Mouse (Mus musculus): ENCODE measurements at regions not wholly inside any gene's neighbourhood (a gene's known extent, or its start where the extent isn't known, plus 50 kb on each side); places are given as distances from the start of the nearest gene placed in this dataset.

- DNase-seq (ENCODE audit: low spot score), result no peak
These were observed 96.4 kb downstream of the Nedd1 start for GRCm38 (mm10) chr10:92625781-92626180.

- no peak for DNase-seq (ENCODE audit: low spot score)
These were observed 106.4 kb downstream of the Nedd1 start for GRCm38 (mm10) chr10:92615684-92616379.

- no peak for DNase-seq (ENCODE audit: low spot score)
These were observed 107.9 kb downstream of the Nedd1 start for GRCm38 (mm10) chr10:92614341-92614740.

- DNase-seq (ENCODE audit: low spot score), result no peak
These were observed 111.2 kb downstream of the Nedd1 start for GRCm38 (mm10) chr10:92611060-92611459.

GRCm38 (mm10) chr10:92606761-92607160 lies 115.5 kb downstream of the Nedd1 start:
- DNase-seq (ENCODE audit: low spot score), result no peak

GRCm38 (mm10) chr10:92605646-92606045 lies 116.6 kb downstream of the Nedd1 start:
- DNase-seq (ENCODE audit: low spot score), result no peak

- DNase-seq (ENCODE audit: low spot score), result no peak
These were observed 122.1 kb downstream of the Nedd1 start for GRCm38 (mm10) chr10:92600116-92600515.

GRCm38 (mm10) chr10:92595496-92596355 lies 126.5 kb downstream of the Nedd1 start:
- no peak for DNase-seq (ENCODE audit: low spot score)

GRCm38 (mm10) chr10:92593947-92594460 lies 128.2 kb downstream of the Nedd1 start:
- DNase-seq (ENCODE audit: low spot score), result no peak

- no peak for DNase-seq (ENCODE audit: low spot score)
These were observed 143.3 kb downstream of the Nedd1 start for GRCm38 (mm10) chr10:92578872-92579271.

GRCm38 (mm10) chr10:92570496-92570895 lies 151.7 kb downstream of the Nedd1 start:
- no peak for DNase-seq (ENCODE audit: low spot score)

- no peak for DNase-seq (ENCODE audit: low spot score)
These were observed 164.8 kb downstream of the Nedd1 start for GRCm38 (mm10) chr10:92557463-92557862.

GRCm38 (mm10) chr10:92556526-92557422 lies 165.4 kb downstream of the Nedd1 start:
- DNase-seq (ENCODE audit: low spot score), result no peak

- no peak for DNase-seq (ENCODE audit: low spot score)
These were observed 166.3 kb downstream of the Nedd1 start for GRCm38 (mm10) chr10:92555727-92556525.

- DNase-seq (ENCODE audit: low spot score), result no peak
These were observed 168.3 kb downstream of the Nedd1 start for GRCm38 (mm10) chr10:92553966-92554365.

GRCm38 (mm10) chr10:92548875-92549586 lies 173.2 kb downstream of the Nedd1 start:
- no peak for DNase-seq (ENCODE audit: low spot score)

- no peak for DNase-seq (ENCODE audit: low spot score)
These were observed 183.8 kb downstream of the Nedd1 start for GRCm38 (mm10) chr10:92538433-92538832.

GRCm38 (mm10) chr10:92516886-92517285 lies 205.3 kb downstream of the Nedd1 start:
- no peak for DNase-seq (ENCODE audit: low spot score)

GRCm38 (mm10) chr10:92511769-92512168 lies 210.5 kb downstream of the Nedd1 start:
- DNase-seq (ENCODE audit: low spot score), result no peak

GRCm38 (mm10) chr10:92510677-92511076 lies 211.5 kb downstream of the Nedd1 start:
- DNase-seq (ENCODE audit: low spot score), result no peak

- DNase-seq (ENCODE audit: low spot score), result no peak
These were observed 217.9 kb downstream of the Nedd1 start for GRCm38 (mm10) chr10:92504271-92504670.
